Mouse (Mus musculus): ENCODE data around the gene Cbl. TPM values are rescaled to one million over a fixed set of nuclear protein-coding genes. Genes with fewer than 3 reads are reported as not detected.

Gene Cbl
- total and polyA plus RNA-seq, 3 experiments: 20.3 to 137 (median 25.5) TPM

GRCm38 (mm10) chr9:44199580-44199979 lies 34.3 kb downstream of the Cbl start:
- Histone ChIP-seq H3K9me3 (replicated peaks) (peaks cover 3% of the 10 kb centered on the region; the same call in 1 of the 2 replicates), H3K36me3 (replicated peaks) (peaks cover 67% of the 10 kb centered on the region), H3K4me3 (ENCODE audit: low read depth, low read length) (no peak overlapping the region), H3K27me3 (ENCODE audit: insufficient read depth, low read length) (no peaks in the 10 kb centered on the region), H3K4me1 (ENCODE audit: insufficient read depth, low read depth, low read length) (peaks cover 23% of the 10 kb centered on the region)
- TF ChIP-seq GATA2 (IDR thresholded peaks at IDR 0.05; ENCODE audit: borderline replicate concordance, low read depth, low read length): no peak
- TF ChIP-seq GATA1 (IDR thresholded peaks at IDR 0.05; ENCODE audit: borderline replicate concordance, low read length): no peak
- no peak for TF ChIP-seq CTCF (IDR thresholded peaks at IDR 0.05; ENCODE audit: low read depth, low read length)
- TF ChIP-seq POLR2AphosphoS5 (IDR thresholded peaks at IDR 0.05; ENCODE audit: insufficient replicate concordance, low read depth, low read length): no peak
- TF ChIP-seq TAL1 (conservative IDR thresholded peaks at IDR 0.05; ENCODE audit: low read depth, low read length): no peak
- ATAC-seq (ENCODE audit: extremely low read depth, insufficient number of reproducible peaks, low FRiP score, poor library complexity, severe bottlenecking): no peak
- DNase-seq (ENCODE audit: low spot score): no peak

DNA sequence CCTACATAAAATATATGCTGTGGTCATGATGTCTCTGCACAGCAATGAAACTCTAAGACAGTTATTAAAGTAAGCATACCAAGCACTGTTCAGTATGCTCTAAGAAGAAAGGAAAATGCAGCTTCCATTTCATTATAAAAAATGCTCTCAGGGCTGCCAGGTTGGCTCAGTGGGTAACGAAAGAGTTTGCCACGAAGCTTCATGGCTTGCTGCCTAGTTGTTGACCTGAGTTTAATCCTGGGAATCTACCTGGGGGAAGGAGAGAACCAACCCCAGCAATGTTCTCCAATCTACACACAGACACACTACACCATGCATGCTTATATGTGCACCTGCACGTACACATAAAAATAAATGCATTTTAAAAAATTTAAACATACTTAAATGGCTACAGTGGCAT lies 34.7 kb downstream of the Cbl start:
- Histone ChIP-seq H3K9me3 (replicated peaks) (no peaks in the 10 kb centered on the region; the same call in 1 of the 2 replicates), H3K4me1 (ENCODE audit: insufficient read depth, low read depth, low read length) (peaks cover 24% of the 10 kb centered on the region), H3K36me3 (replicated peaks) (peaks cover 63% of the 10 kb centered on the region), H3K27me3 (ENCODE audit: insufficient read depth, low read length) (no peaks in the 10 kb centered on the region), H3K4me3 (ENCODE audit: low read depth, low read length) (no peak overlapping the region)
- DNase-seq (ENCODE audit: low spot score): no peak
- no peak for ATAC-seq (ENCODE audit: extremely low read depth, insufficient number of reproducible peaks, low FRiP score, poor library complexity, severe bottlenecking)
- TF ChIP-seq GATA2 (IDR thresholded peaks at IDR 0.05; ENCODE audit: borderline replicate concordance, low read depth, low read length): no peak
- no peak for TF ChIP-seq GATA1 (IDR thresholded peaks at IDR 0.05; ENCODE audit: borderline replicate concordance, low read length)
- no peak for TF ChIP-seq POLR2AphosphoS5 (IDR thresholded peaks at IDR 0.05; ENCODE audit: insufficient replicate concordance, low read depth, low read length)
- no peak for TF ChIP-seq CTCF (IDR thresholded peaks at IDR 0.05; ENCODE audit: low read depth, low read length)
- no peak for TF ChIP-seq TAL1 (conservative IDR thresholded peaks at IDR 0.05; ENCODE audit: low read depth, low read length)

GRCm38 (mm10) chr9:44196354-44196753 lies 37.5 kb downstream of the Cbl start:
- Histone ChIP-seq H3K9me3 (replicated peaks) (no peaks in the 10 kb centered on the region), H3K36me3 (replicated peaks) (peaks cover 75% of the 10 kb centered on the region), H3K27me3 (ENCODE audit: insufficient read depth, low read length) (no peaks in the 10 kb centered on the region), H3K4me1 (ENCODE audit: insufficient read depth, low read depth, low read length) (peaks cover 48% of the 10 kb centered on the region), H3K4me3 (ENCODE audit: low read depth, low read length) (no peak overlapping the region)
- DNase-seq (ENCODE audit: low spot score) (no peak), ATAC-seq (ENCODE audit: extremely low read depth, insufficient number of reproducible peaks, low FRiP score, poor library complexity, severe bottlenecking) (no peak)
- no peak for TF ChIP-seq GATA2 (IDR thresholded peaks at IDR 0.05; ENCODE audit: borderline replicate concordance, low read depth, low read length)
- no peak for TF ChIP-seq TAL1 (conservative IDR thresholded peaks at IDR 0.05; ENCODE audit: low read depth, low read length)
- TF ChIP-seq CTCF (IDR thresholded peaks at IDR 0.05; ENCODE audit: low read depth, low read length): no peak
- TF ChIP-seq POLR2AphosphoS5 (IDR thresholded peaks at IDR 0.05; ENCODE audit: insufficient replicate concordance, low read depth, low read length): no peak
- TF ChIP-seq GATA1 (IDR thresholded peaks at IDR 0.05; ENCODE audit: borderline replicate concordance, low read length): no peak

- peak; percentile 53 for DNase-seq (ENCODE audit: low spot score)
- no peak for TF ChIP-seq CTCF (IDR thresholded peaks at IDR 0.05; ENCODE audit: low read depth, low read length)
- TF ChIP-seq TAL1 (conservative IDR thresholded peaks at IDR 0.05; ENCODE audit: low read depth, low read length): no peak
- TF ChIP-seq POLR2AphosphoS5 (IDR thresholded peaks at IDR 0.05; ENCODE audit: insufficient replicate concordance, low read depth, low read length): no peak
- no peaks in the 10 kb centered on the region for H3K27me3 ChIP-seq (ENCODE audit: insufficient read depth, low read length)
- peak; percentile 90 for ATAC-seq (ENCODE audit: extremely low read depth, insufficient number of reproducible peaks, low FRiP score, poor library complexity, severe bottlenecking)
- H3K4me3 ChIP-seq (ENCODE audit: low read depth, low read length): no peak overlapping the region
- peaks cover 43% of the 10 kb centered on the region for H3K4me1 ChIP-seq (ENCODE audit: insufficient read depth, low read depth, low read length)
- no peaks in the 10 kb centered on the region for H3K9me3 ChIP-seq (replicated peaks)
- H3K36me3 ChIP-seq (replicated peaks): peaks cover 64% of the 10 kb centered on the region
These were observed 39.8 kb downstream of the Cbl start for GRCm38 (mm10) chr9:44194000-44194399.

- H3K4me3 ChIP-seq (ENCODE audit: low read depth, low read length): no peak overlapping the region
- TF ChIP-seq GATA1 (IDR thresholded peaks at IDR 0.05; ENCODE audit: borderline replicate concordance, low read length): no peak
- H3K9me3 ChIP-seq (replicated peaks): no peaks in the 10 kb centered on the region
- H3K27me3 ChIP-seq (ENCODE audit: insufficient read depth, low read length): no peaks in the 10 kb centered on the region
- DNase-seq (ENCODE audit: low spot score) (no peak), ATAC-seq (ENCODE audit: extremely low read depth, insufficient number of reproducible peaks, low FRiP score, poor library complexity, severe bottlenecking) (no peak)
- peaks cover 49% of the 10 kb centered on the region for H3K4me1 ChIP-seq (ENCODE audit: insufficient read depth, low read depth, low read length)
- peaks cover 60% of the 10 kb centered on the region for H3K36me3 ChIP-seq (replicated peaks)
These were observed 41.1 kb downstream of the Cbl start for GRCm38 (mm10) chr9:44192794-44193193.

DNA sequence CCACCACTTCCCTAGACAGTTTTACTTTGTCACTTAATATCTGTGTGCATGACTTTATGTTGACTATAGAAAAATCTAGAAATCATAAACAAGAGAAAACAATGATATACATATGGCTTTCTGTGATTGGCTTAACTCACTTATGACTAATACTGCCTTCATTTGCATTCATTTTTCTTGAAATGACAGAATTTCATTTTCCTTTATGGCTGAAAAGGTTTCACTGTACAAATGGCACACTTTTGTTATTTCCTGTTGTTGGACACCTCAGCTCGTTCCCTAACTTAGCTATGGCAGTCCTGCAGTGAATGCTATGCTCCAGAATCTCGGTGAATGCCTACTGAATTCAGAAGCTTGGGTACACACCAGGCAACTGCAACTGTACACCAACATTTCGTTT lies 41.5 kb downstream of the Cbl start:
- DNase-seq (ENCODE audit: low spot score) (no peak), ATAC-seq (ENCODE audit: extremely low read depth, insufficient number of reproducible peaks, low FRiP score, poor library complexity, severe bottlenecking) (no peak)
- H3K4me3 ChIP-seq (ENCODE audit: low read depth, low read length): no peak overlapping the region
- peaks cover 53% of the 10 kb centered on the region for H3K4me1 ChIP-seq (ENCODE audit: insufficient read depth, low read depth, low read length)
- H3K9me3 ChIP-seq (replicated peaks): no peaks in the 10 kb centered on the region
- TF ChIP-seq CTCF (IDR thresholded peaks at IDR 0.05; ENCODE audit: low read depth, low read length) (no peak), GATA2 (IDR thresholded peaks at IDR 0.05; ENCODE audit: borderline replicate concordance, low read depth, low read length) (no peak), TAL1 (conservative IDR thresholded peaks at IDR 0.05; ENCODE audit: low read depth, low read length) (no peak), POLR2AphosphoS5 (IDR thresholded peaks at IDR 0.05; ENCODE audit: insufficient replicate concordance, low read depth, low read length) (no peak), GATA1 (IDR thresholded peaks at IDR 0.05; ENCODE audit: borderline replicate concordance, low read length) (no peak)
- peaks cover 60% of the 10 kb centered on the region for H3K36me3 ChIP-seq (replicated peaks)
- H3K27me3 ChIP-seq (ENCODE audit: insufficient read depth, low read length): no peaks in the 10 kb centered on the region

DNA sequence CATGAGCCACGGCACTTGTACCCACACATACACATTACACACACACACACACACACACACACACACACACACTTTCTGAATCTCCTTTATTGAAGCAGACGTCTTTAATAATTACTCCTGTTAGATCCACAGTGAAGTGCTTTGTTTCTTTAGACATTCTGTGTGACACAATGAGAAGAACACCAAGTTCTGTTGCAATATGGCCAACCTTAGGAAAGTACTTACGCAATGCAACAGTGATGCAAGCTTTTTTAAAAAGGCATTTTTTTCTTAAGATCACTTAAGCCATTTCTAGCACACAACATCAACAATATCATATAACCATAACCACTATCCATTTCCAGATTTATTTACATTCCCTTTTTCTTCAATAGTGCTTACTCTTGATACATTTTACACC lies 42.7 kb downstream of the Cbl start:
- Histone ChIP-seq H3K4me3 (ENCODE audit: low read depth, low read length) (no peak overlapping the region), H3K9me3 (replicated peaks) (no peaks in the 10 kb centered on the region), H3K4me1 (ENCODE audit: insufficient read depth, low read depth, low read length) (peaks cover 53% of the 10 kb centered on the region), H3K36me3 (replicated peaks) (peaks cover 60% of the 10 kb centered on the region), H3K27me3 (ENCODE audit: insufficient read depth, low read length) (no peaks in the 10 kb centered on the region)
- DNase-seq (ENCODE audit: low spot score): no peak
- TF ChIP-seq CTCF (IDR thresholded peaks at IDR 0.05; ENCODE audit: low read depth, low read length) (no peak), GATA1 (IDR thresholded peaks at IDR 0.05; ENCODE audit: borderline replicate concordance, low read length) (no peak), GATA2 (IDR thresholded peaks at IDR 0.05; ENCODE audit: borderline replicate concordance, low read depth, low read length) (no peak)
- ATAC-seq (ENCODE audit: extremely low read depth, insufficient number of reproducible peaks, low FRiP score, poor library complexity, severe bottlenecking): no peak
